7 mouse cellular contexts compared by ENCODE assay signal in the genomic region with DNA sequence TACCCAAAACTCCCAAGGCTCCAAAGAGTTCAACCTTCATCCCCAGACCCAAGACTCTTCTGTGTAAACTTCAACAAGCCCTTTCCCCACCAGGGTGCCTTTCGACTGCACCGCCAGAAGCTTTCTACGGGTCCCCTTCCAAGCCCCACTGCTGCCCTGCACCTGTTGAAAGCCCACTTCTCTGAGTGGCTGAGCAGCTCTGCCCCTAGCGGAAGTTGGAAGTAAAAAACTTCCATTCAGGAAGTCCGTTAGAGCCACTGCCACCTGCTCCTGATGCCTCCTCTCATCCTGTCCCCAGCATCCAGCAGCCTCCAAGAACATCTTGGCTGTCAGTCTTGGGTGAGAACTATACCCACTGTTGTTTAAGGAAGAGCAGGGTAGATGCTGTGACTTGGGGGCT. TPM values are rescaled to one million over a fixed set of nuclear protein-coding genes. Genes with fewer than 3 reads are reported as not detected.
DNase-seq lines count a peak whose midpoint lies in the region; ATAC-seq and TF ChIP-seq lines count a peak whose summit lies in the region.

TSS of gene Wscd1 (plus strand) at position 250 of the 400 bp plus-strand sequence.

- no peak for TF ChIP-seq POLR2A in small intestine, adult 2 months (IDR thresholded peaks at IDR 0.05; ENCODE audit: low read depth, low read length)

- no peaks in the 10 kb centered on the region for H3K9me3 ChIP-seq in hindbrain, embryonic 13.5 days
- no peaks in the 10 kb centered on the region for H3K9me3 ChIP-seq in limb, embryonic 15.5 days

- DNase-seq in right cerebral cortex, postnatal 10 days (ENCODE audit: low spot score in 2 of 2) = peak; percentile 63 to 68
- no peak for DNase-seq in right cerebral cortex, adult 18-20 months
- DNase-seq in embryo, embryonic 9.5 days (ENCODE audit: extremely low spot score) = peak; percentile 34
- no peak for DNase-seq in ovary, postnatal 10 days (ENCODE audit: low spot score)

- peak within 1 kb of the TSS; percentile 79 for H3K4me2 ChIP-seq in hindbrain, embryonic 13.5 days
- peak within 1 kb of the TSS; percentile 84 for H3K4me2 ChIP-seq in limb, embryonic 15.5 days

- peak within 1 kb of the TSS; percentile 88 for H3K27ac ChIP-seq in hindbrain, embryonic 13.5 days
- H3K27ac ChIP-seq in limb, embryonic 15.5 days = no peak within 1 kb of the TSS
- H3K27ac ChIP-seq in small intestine, adult 2 months (ENCODE audit: insufficient read depth, low read depth, low read length) = no peak within 1 kb of the TSS

- H3K9ac ChIP-seq in hindbrain, embryonic 13.5 days = peak within 1 kb of the TSS; percentile 94
- no peak within 1 kb of the TSS for H3K9ac ChIP-seq in limb, embryonic 15.5 days

- no peaks in the 10 kb centered on the region for H3K27me3 ChIP-seq in hindbrain, embryonic 13.5 days
- peaks cover 60% of the 10 kb centered on the region for H3K27me3 ChIP-seq in limb, embryonic 15.5 days
- 0 out of 2 replicates have a peak, but pooled peaks cover 9% of the 10 kb centered on the region for H3K27me3 ChIP-seq in small intestine, adult 2 months (ENCODE audit: control insufficient read depth, insufficient read depth, low read length)

- H3K4me3 ChIP-seq in hindbrain, embryonic 13.5 days = peak within 1 kb of the TSS; percentile 90
- peak within 1 kb of the TSS; percentile 45 for H3K4me3 ChIP-seq in limb, embryonic 15.5 days
- peak within 1 kb of the TSS; percentile 58 for H3K4me3 ChIP-seq in small intestine, adult 2 months (ENCODE audit: low read depth, low read length)

- WGBS in hindbrain, embryonic 13.5 days = 5% methylated on average over 5 of the region's 5 CpGs
- WGBS in limb, embryonic 15.5 days = 8% methylated on average over 5 of the region's 5 CpGs
- 6% methylated on average over 5 of the region's 5 CpGs for WGBS in small intestine, adult 2 months

- TF ChIP-seq CTCF in small intestine, adult 2 months (IDR thresholded peaks at IDR 0.05; ENCODE audit: extremely low read depth, insufficient read length, insufficient replicate concordance, low read depth, low read length) = peak; percentile 41; the same call in 1 of the 2 replicates

- peaks cover 42% of the 10 kb centered on the region for H3K4me1 ChIP-seq in hindbrain, embryonic 13.5 days (replicated peaks)
- H3K4me1 ChIP-seq in limb, embryonic 15.5 days = peaks cover 13% of the 10 kb centered on the region
- no peaks in the 10 kb centered on the region; the same call in 1 of the 2 replicates for H3K4me1 ChIP-seq in small intestine, adult 2 months (ENCODE audit: control insufficient read depth, insufficient read depth, insufficient read length, low read length)

- no peak for ATAC-seq in hindbrain, embryonic 13.5 days (ENCODE audit: low FRiP score)
- ATAC-seq in limb, embryonic 15.5 days (ENCODE audit: insufficient number of reproducible peaks, low FRiP score, low TSS enrichment, low read depth) = no peak

- H3K36me3 ChIP-seq in hindbrain, embryonic 13.5 days = no peaks in the 10 kb centered on the region
- no peaks in the 10 kb centered on the region for H3K36me3 ChIP-seq in limb, embryonic 15.5 days
- no peaks in the 10 kb centered on the region for H3K36me3 ChIP-seq in small intestine, adult 2 months (ENCODE audit: control insufficient read depth, insufficient read depth, low read length)

RNA-seq across cellular contexts. Expression of gene Wscd1, which starts in this region (rescaled TPM):
- 69.8 and 70.4 TPM in 2 replicates for polyA plus RNA-seq in hindbrain, embryonic 13.5 days (2015; fragmentation: Nextera tagmentation; extraction: Ambion mirVana)
- 3.2 and 4.0 TPM in 2 replicates for polyA plus RNA-seq in limb, embryonic 15.5 days (2015; fragmentation: Nextera tagmentation; extraction: Ambion mirVana)
- 1.2 and 2.9 TPM in 2 replicates for polyA plus RNA-seq in small intestine, adult 2 months (2012; rRNA removed)

Comparison
In these comparisons a context has a peak if more than half of its experiments do, and no peak if none do; other contexts are left out.
1. RNA of gene Wscd1 (polyA plus RNA-seq): 69.8 to 70.4 TPM in hindbrain, embryonic 13.5 days; 3.2 to 4.0 TPM in limb, embryonic 15.5 days and 1.2 to 2.9 TPM in small intestine, adult 2 months; every median in the first group is over 10 times any median in the second.
2. DNase-seq: peak in right cerebral cortex, postnatal 10 days (2 of 2) and embryo, embryonic 9.5 days (single experiment); none in right cerebral cortex, adult 18-20 months (single experiment) and ovary, postnatal 10 days (single experiment).
3. Peak in every context shown above with its lines, with median percentiles within 50 percentile points of each other: H3K4me3 ChIP-seq.